Mouse (Mus musculus) brain, embryonic 14.5 days (tissue): ENCODE measurements at regions not wholly inside any gene's neighbourhood (a gene's known extent, or its start where the extent isn't known, plus 50 kb on each side); places are given as distances from the start of the nearest gene placed in this dataset.

Experiments
- CTCF ChIP-seq: fragments of 200-500 bp; IDR thresholded peaks from 2 replicates; pipeline ENCODE4 v1.5.1; 2012; ENCODE audit warnings: inconsistent platforms, mild to moderate bottlenecking, moderate library complexity, borderline replicate concordance; ENCODE audit not compliant: insufficient read depth, insufficient read length; ENCODE audit errors: extremely low read depth
- POLR2A ChIP-seq: fragments of 200-500 bp; IDR thresholded peaks from 2 replicates; pipeline ENCODE4 v1.6.1; 2012; ENCODE audit warnings: mild to moderate bottlenecking, inconsistent platforms, borderline replicate concordance; ENCODE audit not compliant: poor library complexity, insufficient read depth, insufficient read length, severe bottlenecking; ENCODE audit errors: extremely low read depth

DNA sequence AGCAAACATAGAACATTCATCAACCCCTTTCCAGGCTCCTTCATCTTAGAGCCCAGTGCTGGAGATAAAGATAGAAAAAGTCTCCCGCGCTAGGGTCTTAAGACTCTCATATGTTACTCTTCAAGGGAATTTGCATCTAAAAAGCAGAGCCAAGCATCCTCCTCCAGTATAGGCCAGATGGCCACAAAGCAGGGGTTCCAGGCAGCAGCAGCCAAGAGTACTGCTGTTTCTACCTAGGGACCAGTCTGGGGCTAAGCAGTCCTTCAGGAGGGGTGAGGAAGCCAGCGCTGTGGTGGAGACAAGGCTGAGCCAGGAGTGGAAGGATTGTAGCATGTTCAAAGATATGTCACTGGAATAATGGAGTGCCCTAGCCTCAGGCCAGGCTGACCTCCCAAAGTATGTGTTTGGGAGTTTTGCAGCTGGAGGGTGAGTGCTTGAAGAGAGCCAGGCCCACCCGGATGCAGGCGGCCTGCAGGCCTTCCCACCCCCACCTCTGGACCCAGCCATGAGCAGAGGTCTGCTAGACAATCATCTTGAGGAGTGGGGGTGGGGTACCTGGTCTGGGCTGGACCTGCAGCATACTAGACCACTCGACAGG is 88.8 kb upstream of the Prr23a1 start:
- TF ChIP-seq CTCF (no peak), POLR2A (no peak)
